Mouse (Mus musculus): ENCODE data around the gene Ripk4.

The Ripk4 gene

DNA sequence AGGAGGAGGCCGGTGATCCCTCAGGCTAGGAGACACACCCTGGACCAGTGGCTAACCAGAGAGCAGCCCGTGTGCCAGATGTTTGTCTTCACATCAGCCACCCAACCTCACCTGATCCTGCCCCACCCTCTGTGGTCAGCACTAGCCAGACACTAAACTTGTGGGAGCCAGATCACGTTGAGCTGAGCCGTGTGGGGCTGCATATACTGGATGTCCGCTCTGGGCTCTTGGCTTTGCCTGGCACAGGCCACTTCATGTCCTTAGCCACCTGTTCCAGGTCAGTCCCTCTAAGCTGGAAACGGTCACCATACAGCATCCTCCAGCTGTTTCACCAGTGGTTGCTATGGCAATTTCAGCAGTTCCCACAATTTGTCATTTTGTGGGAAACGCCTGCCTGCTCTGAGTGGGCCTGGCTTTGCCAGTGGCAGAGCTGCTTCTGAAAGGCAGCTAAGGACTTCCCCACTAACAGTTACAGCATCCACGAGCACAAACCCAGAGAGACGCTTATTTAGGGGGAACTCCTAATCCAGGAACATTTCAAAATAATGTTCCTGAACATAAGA lies 28.7 kb downstream of the Ripk4 start:
- no peak for DNase-seq (ENCODE audit: low spot score in 2 of 2)

- no peak for DNase-seq (ENCODE audit: low spot score in 2 of 2)
These were observed 30.0 kb downstream of the Ripk4 start for GRCm38 (mm10) chr16:97733599-97733998.

- DNase-seq (ENCODE audit: low spot score in 2 of 2) = no peak
These were observed 33.3 kb downstream of the Ripk4 start for GRCm38 (mm10) chr16:97730321-97730720.

DNA sequence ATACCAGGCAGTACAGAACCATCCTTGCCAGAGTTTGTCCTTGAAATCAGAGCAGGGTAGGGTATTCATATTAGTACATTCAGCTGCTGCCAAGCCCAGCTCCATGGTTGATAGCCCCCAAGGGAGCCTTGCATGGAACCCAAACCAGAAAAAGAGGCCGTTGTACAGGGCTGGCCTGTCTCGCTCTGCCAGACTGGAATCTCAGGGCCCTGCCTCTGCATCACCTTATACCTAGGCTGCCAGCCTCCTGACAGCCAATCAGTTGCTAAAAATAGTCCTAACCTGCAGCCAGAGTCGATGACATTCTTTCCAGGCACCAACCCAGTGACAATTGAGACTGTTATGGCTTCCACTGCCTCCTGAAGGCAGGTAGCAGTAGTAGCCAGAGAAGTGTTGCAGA lies 37.2 kb downstream of the Ripk4 start:
- DNase-seq (ENCODE audit: low spot score in 2 of 2) = no peak

DNA sequence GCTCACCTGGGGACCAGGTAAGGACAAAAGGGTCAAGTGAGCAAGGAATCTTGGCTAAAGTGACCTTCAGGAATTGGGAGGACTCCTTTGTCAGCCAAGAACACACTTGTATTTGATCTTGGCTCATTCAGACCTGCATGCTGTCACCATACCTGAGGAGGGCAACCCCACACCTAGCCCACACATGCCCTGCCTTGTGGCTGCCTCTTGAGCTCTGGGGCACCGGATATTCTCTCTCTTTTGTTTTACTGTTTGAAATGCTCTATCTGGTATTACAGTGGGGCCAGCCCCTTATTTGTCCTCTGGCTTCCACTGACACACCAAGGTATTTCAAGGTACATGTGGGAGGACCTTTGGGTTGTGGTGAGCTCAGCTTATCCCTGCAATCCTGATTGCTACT lies 43.5 kb downstream of the Ripk4 start:
- DNase-seq (ENCODE audit: low spot score in 2 of 2) = no peak

DNA sequence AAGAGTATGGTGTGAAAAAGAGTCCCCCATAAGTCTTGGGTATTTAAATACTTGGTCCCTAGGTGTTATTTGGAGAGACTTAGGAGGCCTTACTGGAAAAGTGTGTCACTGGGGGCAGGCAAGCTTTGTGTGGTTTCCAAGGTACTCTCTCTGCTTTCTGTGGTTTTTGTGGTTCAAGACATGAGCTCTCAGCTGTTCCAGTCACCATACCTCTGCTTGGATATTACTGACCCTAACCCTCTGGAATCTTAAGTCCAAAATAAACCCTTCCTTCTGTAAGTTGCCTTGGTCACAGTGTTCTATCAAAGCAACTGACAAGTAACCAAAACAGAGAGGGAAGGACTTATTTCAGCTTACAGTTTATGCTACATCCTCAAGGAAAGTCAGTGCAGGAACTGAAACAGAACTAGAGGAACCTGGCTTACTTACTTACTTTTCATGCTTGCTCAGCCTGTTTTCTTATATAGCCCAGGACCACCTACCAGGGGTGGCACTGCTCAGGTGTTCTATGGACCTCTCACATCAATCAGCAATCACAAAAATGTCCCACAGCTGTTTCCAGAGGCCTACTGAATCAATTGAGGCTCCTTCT lies 44.1 kb downstream of the Ripk4 start:
- DNase-seq (ENCODE audit: low spot score in 2 of 2) = no peak

- no peak for DNase-seq (ENCODE audit: low spot score in 2 of 2)
These were observed 47.0 kb downstream of the Ripk4 start for GRCm38 (mm10) chr16:97716567-97716966.

- no peak for DNase-seq (ENCODE audit: low spot score in 2 of 2)
These were observed 51.5 kb downstream of the Ripk4 start for GRCm38 (mm10) chr16:97712129-97712528.

GRCm38 (mm10) chr16:97701871-97702270 lies 61.7 kb downstream of the Ripk4 start:
- DNase-seq (ENCODE audit: low spot score in 2 of 2) = no peak

- DNase-seq (ENCODE audit: low spot score in 2 of 2) = no peak
These were observed 65.8 kb downstream of the Ripk4 start for GRCm38 (mm10) chr16:97697769-97698168.

GRCm38 (mm10) chr16:97695709-97696108 lies 67.9 kb downstream of the Ripk4 start:
- DNase-seq (ENCODE audit: low spot score in 2 of 2) = no peak
